Mouse (Mus musculus) urinary bladder, adult 18-20 months (tissue): ENCODE measurements at regions not wholly inside any gene's neighbourhood (a gene's known extent, or its start where the extent isn't known, plus 50 kb on each side); places are given as distances from the start of the nearest gene placed in this dataset.
A peak's percentile ranks its signal among the peaks of the same experiment; 100 is the strongest.

Experiments used
- DNase-seq, 2 experiments: peaks; one replicate each; pipeline ENCODE4 v3.0.0; 2022; ENCODE audit warnings: low spot score in 2 of 2, mixed read lengths in 2 of 2

DNA sequence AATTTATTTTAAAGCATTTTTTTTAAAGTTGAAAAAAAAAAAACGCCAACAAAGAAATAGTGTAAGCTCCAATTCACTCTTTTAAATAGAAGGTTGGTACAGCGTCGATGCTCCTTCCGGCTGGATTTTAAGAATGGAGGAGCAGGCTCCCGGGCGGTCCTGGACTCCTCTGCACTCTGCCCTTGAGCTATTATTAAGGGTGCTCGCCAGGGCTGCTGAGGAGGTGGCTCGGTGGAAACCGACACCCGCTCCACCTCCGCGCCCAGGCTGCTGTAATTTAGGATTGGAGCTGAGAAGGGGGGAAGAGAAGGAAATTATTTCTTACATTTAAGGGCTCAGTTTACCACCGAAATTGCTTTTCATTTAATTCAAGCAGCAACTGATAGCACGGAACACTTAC lies 298.8 kb downstream of the Satb1 start:
- DNase-seq, result no peak

GRCm38 (mm10) chr17:51528161-51528560 lies 304.9 kb downstream of the Satb1 start:
- no peak for DNase-seq

- DNase-seq, result peak in 1 of 2 experiments; percentile 51
These were observed 306.2 kb downstream of the Satb1 start for GRCm38 (mm10) chr17:51526881-51527280.

GRCm38 (mm10) chr17:51526464-51526863 lies 306.6 kb downstream of the Satb1 start:
- DNase-seq, result no peak

- DNase-seq, result no peak
These were observed 307.1 kb downstream of the Satb1 start for GRCm38 (mm10) chr17:51526021-51526420.

- no peak for DNase-seq
These were observed 307.9 kb downstream of the Satb1 start for GRCm38 (mm10) chr17:51525219-51525618.

GRCm38 (mm10) chr17:51511917-51512316 lies 321.2 kb downstream of the Satb1 start:
- DNase-seq, result no peak

- DNase-seq, result no peak
These were observed 321.6 kb upstream of the Tbc1d5 start for GRCm38 (mm10) chr17:51500751-51501150.

DNA sequence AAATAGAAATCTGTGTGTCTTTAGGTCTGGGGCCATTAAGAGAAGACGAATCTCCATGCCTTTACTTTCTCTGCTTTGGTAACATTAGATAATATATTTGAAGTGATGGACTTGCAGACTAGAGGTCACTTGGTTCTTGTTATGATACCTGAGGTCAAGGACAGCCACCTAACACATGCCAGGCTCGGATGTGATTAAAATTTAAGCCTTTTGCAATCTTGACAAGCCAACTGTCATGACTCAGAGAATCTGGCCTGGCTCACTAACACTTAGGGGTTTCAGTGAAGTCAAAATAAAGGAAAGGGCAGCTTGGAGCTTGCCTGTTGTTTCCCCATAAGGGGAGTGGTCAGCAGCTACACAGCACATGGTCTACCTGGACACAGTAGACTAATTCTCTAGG lies 320.4 kb upstream of the Tbc1d5 start:
- no peak for DNase-seq

GRCm38 (mm10) chr17:51495038-51495437 lies 315.9 kb upstream of the Tbc1d5 start:
- no peak for DNase-seq

DNA sequence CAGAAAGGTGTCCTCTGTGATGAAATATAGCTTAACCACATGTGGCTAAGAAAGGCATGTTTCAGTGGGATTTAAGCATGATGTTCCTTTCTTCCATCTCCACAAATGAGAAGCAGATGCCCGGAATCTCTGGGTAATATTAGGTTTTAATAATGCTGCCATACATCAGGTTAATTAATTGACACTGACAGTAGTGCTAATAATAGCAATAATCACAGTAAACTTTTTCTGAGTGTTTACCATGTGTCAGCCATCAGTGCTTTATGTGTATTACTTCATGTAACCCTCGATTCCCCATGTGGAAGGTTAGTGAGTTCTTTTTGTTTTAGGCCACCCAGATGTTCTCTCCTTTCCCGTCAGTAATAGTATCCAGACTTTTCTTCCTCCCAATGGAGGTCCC lies 310.2 kb upstream of the Tbc1d5 start:
- no peak for DNase-seq

- DNase-seq, result no peak
These were observed 308.8 kb upstream of the Tbc1d5 start for GRCm38 (mm10) chr17:51487918-51488445.

GRCm38 (mm10) chr17:51477810-51478209 lies 298.7 kb upstream of the Tbc1d5 start:
- no peak for DNase-seq

- DNase-seq, result no peak
These were observed 298.3 kb upstream of the Tbc1d5 start for GRCm38 (mm10) chr17:51477404-51477803.

DNA sequence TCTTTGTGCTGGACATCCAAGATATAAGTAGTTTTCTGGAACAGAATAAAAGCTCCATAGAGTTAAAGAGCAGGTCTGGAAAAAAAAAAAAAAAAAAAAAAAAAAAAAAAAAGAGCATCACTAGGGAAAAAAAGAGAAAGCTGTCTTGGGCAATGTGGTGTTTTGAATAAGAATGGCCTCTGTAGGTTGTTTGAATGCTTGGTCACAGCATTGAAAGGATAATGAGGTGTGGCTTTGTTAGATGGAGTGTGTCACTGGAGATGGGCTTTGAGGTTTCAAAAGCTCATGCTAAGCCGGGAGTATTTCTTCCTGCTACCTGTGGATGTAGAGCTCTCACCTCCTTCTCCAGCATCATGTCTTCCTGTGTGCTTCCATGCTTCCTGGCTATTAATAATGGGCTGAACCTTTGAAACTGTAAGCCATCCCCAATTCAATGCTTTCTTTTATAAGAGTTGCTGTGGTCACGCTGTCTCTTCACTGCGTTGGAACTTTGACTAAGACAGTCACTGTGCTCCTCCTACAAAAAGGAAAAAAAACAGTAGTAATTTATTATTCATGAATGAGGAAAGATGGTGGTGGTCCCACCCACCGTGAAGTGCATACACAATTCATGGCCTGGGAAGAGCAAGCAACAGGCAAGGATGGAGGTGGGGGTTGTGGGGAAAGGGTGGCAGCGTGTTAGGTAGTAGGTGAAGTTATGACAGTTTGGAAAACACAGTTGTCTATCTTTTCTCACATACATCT lies 283.2 kb upstream of the Tbc1d5 start:
- no peak for DNase-seq

GRCm38 (mm10) chr17:51461248-51461647 lies 282.1 kb upstream of the Tbc1d5 start:
- DNase-seq, result no peak

DNA sequence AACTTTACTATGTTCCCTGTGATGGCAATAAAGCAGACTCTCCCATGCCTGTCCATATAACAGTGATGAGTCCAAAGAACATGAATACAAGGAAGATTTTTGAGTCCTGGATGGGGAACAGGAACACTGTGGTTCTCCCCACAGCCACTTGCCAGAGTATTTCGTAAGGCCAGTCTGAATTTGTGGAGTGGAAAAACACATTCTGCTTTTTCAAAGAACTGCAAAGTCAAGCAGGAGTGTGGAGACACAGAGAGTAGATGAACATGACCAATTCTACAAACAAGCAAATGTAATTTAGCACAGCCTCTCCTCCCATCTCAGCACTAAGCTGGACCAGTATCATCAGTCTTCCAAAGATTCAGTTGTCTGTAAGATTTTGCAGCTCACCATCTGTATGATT lies 280.0 kb upstream of the Tbc1d5 start:
- no peak for DNase-seq

- DNase-seq, result no peak
These were observed 236.6 kb upstream of the Tbc1d5 start for GRCm38 (mm10) chr17:51415746-51416145.

GRCm38 (mm10) chr17:51414304-51414703 lies 235.2 kb upstream of the Tbc1d5 start:
- DNase-seq, result no peak

DNA sequence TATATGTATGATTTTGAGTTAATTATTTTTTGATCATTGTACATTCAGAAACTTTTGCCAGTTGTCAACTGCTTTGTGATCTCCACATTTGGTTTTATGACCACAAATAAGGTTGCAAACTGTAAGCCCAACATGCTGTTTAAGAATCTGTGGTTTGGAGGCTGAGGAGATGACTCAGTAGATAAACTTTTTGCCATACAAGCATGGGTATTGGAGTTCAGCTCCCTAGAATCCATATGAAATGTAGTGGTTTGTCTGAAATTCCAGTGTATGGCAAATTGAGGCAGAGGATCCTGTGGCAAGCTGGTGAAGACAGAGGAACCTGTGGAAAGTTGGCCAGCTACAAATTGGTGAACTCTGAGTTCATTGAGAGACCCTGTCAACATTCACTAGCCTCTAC lies 234.6 kb upstream of the Tbc1d5 start:
- DNase-seq, result no peak

DNA sequence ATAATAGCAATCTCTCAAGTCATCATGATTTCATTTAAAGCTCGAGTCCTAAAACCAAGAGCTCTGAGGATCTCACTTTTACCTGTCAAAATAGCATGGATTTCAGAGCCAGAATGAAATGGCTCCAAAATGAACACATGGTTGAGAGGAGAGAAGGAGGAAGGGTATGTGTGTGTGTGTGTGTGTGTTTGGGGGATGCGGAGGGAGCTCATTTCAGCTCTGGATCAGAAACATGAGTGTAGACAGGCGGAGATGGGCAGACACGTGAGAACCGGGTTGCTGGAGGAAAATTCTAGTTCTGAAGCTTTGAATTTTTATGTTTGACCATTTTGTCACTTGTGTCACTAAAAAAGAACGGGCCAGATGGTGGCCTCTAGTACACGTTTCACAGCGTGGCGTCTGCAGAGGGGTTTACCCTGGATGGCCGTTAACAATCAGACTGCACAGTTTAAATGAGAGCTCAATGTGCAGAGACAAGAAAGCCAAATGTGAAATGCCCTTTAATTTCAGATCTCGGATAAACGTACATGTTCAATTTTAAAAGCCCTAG lies 232.5 kb upstream of the Tbc1d5 start:
- no peak for DNase-seq

DNA sequence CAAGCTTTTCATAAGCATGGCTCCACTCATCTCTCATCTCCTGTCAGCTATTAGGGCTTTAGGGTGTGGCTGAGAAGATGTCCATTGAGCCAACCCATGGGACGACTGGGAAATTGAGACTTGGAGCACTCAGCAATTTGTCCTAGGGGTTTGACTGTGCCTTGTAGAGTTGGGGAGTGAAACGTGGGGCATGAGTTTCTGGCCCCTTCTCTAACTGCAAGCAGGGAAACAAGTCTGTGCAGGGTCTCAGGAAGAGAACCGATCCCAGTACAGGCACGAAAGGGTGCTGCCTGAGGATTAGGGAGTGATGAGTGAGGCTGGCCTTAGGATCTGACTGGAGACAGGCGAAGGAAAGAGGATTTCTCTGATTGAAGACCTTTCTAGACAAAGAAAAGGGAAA lies 229.7 kb upstream of the Tbc1d5 start:
- no peak for DNase-seq

DNA sequence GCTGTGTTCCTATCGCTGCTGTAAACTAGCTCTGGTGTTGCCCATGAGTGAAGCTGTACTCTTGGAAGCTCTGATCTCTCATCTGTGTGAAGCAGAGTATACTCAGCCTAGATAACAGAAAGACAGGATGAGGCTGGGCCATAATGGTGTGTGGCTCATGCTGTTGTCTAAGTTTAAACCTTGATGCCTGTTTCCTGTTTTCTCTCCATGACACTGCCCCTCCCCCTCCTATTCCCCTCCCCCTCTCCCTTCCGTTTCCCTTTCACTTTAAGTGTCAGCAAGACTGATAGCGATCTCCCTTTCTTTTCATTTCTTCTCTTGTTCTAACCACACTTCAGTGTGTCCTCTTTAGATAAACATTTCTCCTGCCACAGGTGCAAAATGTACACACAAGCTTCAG lies 229.2 kb upstream of the Tbc1d5 start:
- no peak for DNase-seq
